Mouse (Mus musculus) cerebellum, adult 2 months (tissue): ENCODE measurements around the gene Sptlc2.

Experiments used
- CTCF ChIP-seq: fragments of 200-500 bp; IDR thresholded peaks from 2 replicates; pipeline ENCODE4 v1.5.1; 2011; ENCODE audit warnings: low read depth, mild to moderate bottlenecking, control low read depth, low read length, moderate library complexity, borderline replicate concordance; ENCODE audit not compliant: insufficient read depth
- POLR2A ChIP-seq: fragments of 200-500 bp; IDR thresholded peaks from 2 replicates; pipeline ENCODE4 v1.6.1; 2011; ENCODE audit warnings: low read length, control low read depth, borderline replicate concordance; ENCODE audit not compliant: insufficient read depth

GRCm38 (mm10) chr12:87394316-87394715, 6.2 kb upstream of the Sptlc2 start:
- no peak for TF ChIP-seq CTCF
- no peak for TF ChIP-seq POLR2A
